Mouse (Mus musculus) left cerebral cortex, postnatal 25 days (tissue): ENCODE results near the gene Nr2e1. TPM values are rescaled to one million over a fixed set of nuclear protein-coding genes. Genes with fewer than 3 reads are reported as not detected.

ENCODE experiments used
- DNase-seq, 2 experiments: peaks; one replicate each; pipeline ENCODE4 v3.0.0; 2022; ENCODE audit warnings: low spot score in 2 of 2, mixed read lengths in 1 of 2
- intact Hi-C: fragments of 180-260 bp; cut with DNase I; formaldehyde crosslinking; loops from one replicate; pipeline ENCODE4 v1.15.1; 2025
- total RNA-seq, 2 experiments: library from RNA; stranded (reverse); gene quantifications; 2 replicates each; pipeline ENCODE4 v1.2.3; 2021

Gene Nr2e1
- total RNA-seq, 2 experiments from 2014 or later: 13.1 to 13.8 TPM

- intact Hi-C loops: loop anchor here (2.0 kb wide), 1 partner anchor 161 kb away; no protein-coding TSS in a partner anchor
Observed at GRCm38 (mm10) chr10:42577525-42578280, 5.7 kb downstream of the Nr2e1 start.

GRCm38 (mm10) chr10:42574639-42575038 is 8.8 kb downstream of the Nr2e1 start:
- intact Hi-C loops: no loop called here
- no peak for DNase-seq

More at GRCm38 (mm10) chr10:42577525-42578280, 5.7 kb downstream of the Nr2e1 start:
- no peak for DNase-seq

GRCm38 (mm10) chr10:42572971-42573370 is 10.5 kb downstream of the Nr2e1 start:
- DNase-seq: no peak
- intact Hi-C loops: no loop called here

GRCm38 (mm10) chr10:42572567-42572966 is 10.9 kb downstream of the Nr2e1 start:
- intact Hi-C loops: no loop called here
- peak in 1 of 2 experiments; percentile 4 for DNase-seq

GRCm38 (mm10) chr10:42562272-42562671 is 21.2 kb downstream of the Nr2e1 start:
- intact Hi-C loops: no loop called here
- DNase-seq: no peak

- intact Hi-C loops: no loop called here
- no peak for DNase-seq
Observed at GRCm38 (mm10) chr10:42559581-42560200, 23.7 kb downstream of the Nr2e1 start.

GRCm38 (mm10) chr10:42546507-42546906 is 36.9 kb downstream of the Nr2e1 start:
- no peak for DNase-seq
- intact Hi-C loops: no loop called here

- intact Hi-C loops: no loop called here
- no peak for DNase-seq
Observed at GRCm38 (mm10) chr10:42545707-42546503, 37.5 kb downstream of the Nr2e1 start.

GRCm38 (mm10) chr10:42537571-42538316 is 45.7 kb downstream of the Nr2e1 start:
- intact Hi-C loops: no loop called here
- no peak for DNase-seq

GRCm38 (mm10) chr10:42533836-42534453 is 49.5 kb downstream of the Nr2e1 start:
- intact Hi-C loops: no loop called here
- DNase-seq: no peak

- no peak for DNase-seq
- intact Hi-C loops: no loop called here
Observed at GRCm38 (mm10) chr10:42525682-42526081, 57.8 kb downstream of the Nr2e1 start.

- DNase-seq: no peak
- intact Hi-C loops: no loop called here
Observed at GRCm38 (mm10) chr10:42523556-42524162, 59.8 kb downstream of the Nr2e1 start.

GRCm38 (mm10) chr10:42522912-42523311 is 60.5 kb downstream of the Nr2e1 start:
- intact Hi-C loops: no loop called here
- DNase-seq: no peak

GRCm38 (mm10) chr10:42521315-42521981 is 62.0 kb downstream of the Nr2e1 start:
- intact Hi-C loops: no loop called here
- DNase-seq: no peak

- DNase-seq: no peak
- intact Hi-C loops: no loop called here
Observed at GRCm38 (mm10) chr10:42518363-42518762, 65.1 kb downstream of the Nr2e1 start.

- intact Hi-C loops: no loop called here
- DNase-seq: no peak
Observed at GRCm38 (mm10) chr10:42514125-42514524, 69.3 kb downstream of the Nr2e1 start.
